Mouse (Mus musculus) kidney, adult 2 months (tissue): ENCODE measurements around the gene Kcna6. TPM values are rescaled to one million over a fixed set of nuclear protein-coding genes. Genes with fewer than 3 reads are reported as not detected.

ENCODE experiments used
- DNase-seq: peaks from one replicate; pipeline ENCODE4 v3.0.0; 2021
- H3K27ac ChIP-seq: fragments of 200-500 bp; 2 replicates; pipeline ENCODE4 v1.5.1; 2012; ENCODE audit warnings: low read depth, low read length, control low read depth, inconsistent platforms; ENCODE audit not compliant: insufficient read depth
- H3K27me3 ChIP-seq: fragments of 200-500 bp; replicated peaks from 2 replicates; pipeline ENCODE4 v1.6.1; 2012; ENCODE audit warnings: mild to moderate bottlenecking, moderate library complexity, low read length, inconsistent platforms; ENCODE audit not compliant: control insufficient read depth, insufficient read depth
- H3K36me3 ChIP-seq: fragments of 200-500 bp; 2 replicates; pipeline ENCODE4 v1.6.1; 2012; ENCODE audit warnings: mild to moderate bottlenecking, moderate library complexity, low read length, inconsistent platforms; ENCODE audit not compliant: control insufficient read depth, insufficient read depth
- H3K4me1 ChIP-seq: fragments of 200-500 bp; 2 replicates; pipeline ENCODE4 v1.6.1; 2011; ENCODE audit warnings: low read length; ENCODE audit not compliant: control insufficient read depth, insufficient read depth
- H3K4me3 ChIP-seq: fragments of 200-500 bp; 2 replicates; pipeline ENCODE4 v1.5.1; 2011; ENCODE audit warnings: mild to moderate bottlenecking, low read depth, low read length, control low read depth; ENCODE audit not compliant: insufficient read depth
- CTCF ChIP-seq: fragments of 200-500 bp; conservative IDR thresholded peaks from 2 replicates; pipeline ENCODE4 v1.5.1; 2011; ENCODE audit warnings: low read depth, mild to moderate bottlenecking, control low read depth, low read length, moderate library complexity, mixed read lengths; ENCODE audit not compliant: insufficient read depth, insufficient read length
- POLR2A ChIP-seq: fragments of 200-500 bp; IDR thresholded peaks from one replicate; pipeline ENCODE4 v1.6.1; 2011; ENCODE audit warnings: low read depth, low read length, control low read depth
- WGBS: fragments of 180-500 bp; shearing (Covaris S2); methylation state at CpG from one replicate; pipeline ENCODE4 v1.1.7; 2018; 5-methylcytosine and 5-hydroxymethylcytosine counted together
- polyA plus RNA-seq: library from polyadenylated mRNA; depleted of rRNA; stranded (reverse); fragments of >200 nt; gene quantifications from 2 replicates; pipeline ENCODE4 v1.2.3, GENCODE M21; 2012

Kcna6 gene
- polyA plus RNA-seq, 1 experiment = 0.59 TPM

- peak; percentile 94 for DNase-seq
- no peak overlapping the region for H3K4me3 ChIP-seq
- 41% methylated on average over 4 of the region's 4 CpGs for WGBS
- H3K27ac ChIP-seq = no peak overlapping the region
- TF ChIP-seq CTCF = no peak
- no peak for TF ChIP-seq POLR2A
- H3K27me3 ChIP-seq = no peaks in the 10 kb centered on the region
- H3K36me3 ChIP-seq = no peaks in the 10 kb centered on the region
- H3K4me1 ChIP-seq = no peaks in the 10 kb centered on the region
These were observed 31.9 kb upstream of the Kcna6 start for GRCm38 (mm10) chr6:126772326-126772725.

- no peak for DNase-seq
- H3K27me3 ChIP-seq = no peaks in the 10 kb centered on the region
- WGBS = 69% methylated on average over 12 of the region's 12 CpGs
These were observed 29.8 kb upstream of the Kcna6 start for GRCm38 (mm10) chr6:126770146-126770731.

GRCm38 (mm10) chr6:126768957-126769665, 28.6 kb upstream of the Kcna6 start:
- H3K4me3 ChIP-seq = no peak overlapping the region

More at GRCm38 (mm10) chr6:126770146-126770731, 29.8 kb upstream of the Kcna6 start:
- no peak for TF ChIP-seq CTCF
- TF ChIP-seq POLR2A = no peak
- no peak overlapping the region for H3K4me3 ChIP-seq
- H3K4me1 ChIP-seq = no peaks in the 10 kb centered on the region
- H3K36me3 ChIP-seq = no peaks in the 10 kb centered on the region
- H3K27ac ChIP-seq = no peak overlapping the region

GRCm38 (mm10) chr6:126767610-126768532, 27.4 kb upstream of the Kcna6 start:
- no peak for DNase-seq
- no peaks in the 10 kb centered on the region for H3K27me3 ChIP-seq
- TF ChIP-seq POLR2A = no peak
- no peak for TF ChIP-seq CTCF
- no peaks in the 10 kb centered on the region for H3K4me1 ChIP-seq
- H3K36me3 ChIP-seq = no peaks in the 10 kb centered on the region
- 27% methylated on average over 7 of the region's 7 CpGs for WGBS
- H3K27ac ChIP-seq = no peak overlapping the region
- no peak overlapping the region for H3K4me3 ChIP-seq

More at GRCm38 (mm10) chr6:126768957-126769665, 28.6 kb upstream of the Kcna6 start:
- Histone ChIP-seq H3K27ac (no peak overlapping the region), H3K36me3 (no peaks in the 10 kb centered on the region), H3K27me3 (no peaks in the 10 kb centered on the region), H3K4me1 (no peaks in the 10 kb centered on the region)
- TF ChIP-seq CTCF (no peak), POLR2A (no peak)
- DNase-seq = peak; percentile 44
- 56% methylated on average over 11 of the region's 11 CpGs for WGBS

- WGBS = 58% methylated on average over 5 of the region's 5 CpGs
- H3K4me1 ChIP-seq = no peaks in the 10 kb centered on the region
- H3K27ac ChIP-seq = no peak overlapping the region
- TF ChIP-seq CTCF = no peak
- TF ChIP-seq POLR2A = no peak
- no peaks in the 10 kb centered on the region for H3K27me3 ChIP-seq
- DNase-seq = no peak
- H3K4me3 ChIP-seq = no peak overlapping the region
- H3K36me3 ChIP-seq = no peaks in the 10 kb centered on the region
These were observed 26.1 kb upstream of the Kcna6 start for GRCm38 (mm10) chr6:126766552-126766951.

GRCm38 (mm10) chr6:126764563-126765091, 24.2 kb upstream of the Kcna6 start:
- Histone ChIP-seq H3K4me1 (no peaks in the 10 kb centered on the region), H3K4me3 (no peak overlapping the region), H3K36me3 (no peaks in the 10 kb centered on the region), H3K27ac (no peak overlapping the region), H3K27me3 (no peaks in the 10 kb centered on the region)
- no peak for TF ChIP-seq POLR2A
- no peak for TF ChIP-seq CTCF
- 75% methylated on average over 11 of the region's 11 CpGs for WGBS
- DNase-seq = no peak

- no peaks in the 10 kb centered on the region for H3K27me3 ChIP-seq
- no peaks in the 10 kb centered on the region for H3K36me3 ChIP-seq
- H3K27ac ChIP-seq = no peak overlapping the region
- TF ChIP-seq POLR2A (no peak), CTCF (no peak)
- H3K4me1 ChIP-seq = no peaks in the 10 kb centered on the region
- WGBS = 87% methylated on average over 4 of the region's 4 CpGs
- no peak for DNase-seq
- no peak overlapping the region for H3K4me3 ChIP-seq
These were observed 20.9 kb upstream of the Kcna6 start for GRCm38 (mm10) chr6:126761362-126761761.
